In the genomic region with DNA sequence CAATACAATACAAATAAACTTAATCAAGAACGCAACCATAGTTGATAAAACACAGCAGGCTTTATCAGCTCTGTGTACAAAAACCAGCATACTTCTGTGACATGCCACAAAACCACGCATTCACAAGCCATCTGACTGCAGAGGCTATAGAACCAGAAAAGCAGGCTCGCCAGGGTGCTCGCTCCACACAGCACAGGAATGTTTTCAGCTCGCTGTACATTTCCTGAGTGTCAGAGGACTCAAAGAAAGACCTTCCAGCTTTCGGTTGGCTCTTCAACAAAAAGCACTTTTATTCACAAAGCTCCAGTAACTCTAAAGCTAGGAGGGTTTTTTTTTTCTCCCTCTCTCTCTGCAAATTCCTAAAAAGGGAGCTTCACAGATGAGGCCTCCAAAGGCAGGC, we compare ENCODE assay signal across 10 mouse cellular contexts. TPM values are rescaled to one million over a fixed set of nuclear protein-coding genes. Genes with fewer than 3 reads are reported as not detected.
DNase-seq lines count a peak whose midpoint lies in the region; ATAC-seq and TF ChIP-seq lines count a peak whose summit lies in the region.
"Had no signal": no experiment of that assay in that cellular context is flagged by ENCODE, and none has a peak within 500 bp of the region (broad histone marks: within the 10 kb centered on the region; RNA-seq: fewer than 3 reads in every experiment).

No protein-coding gene starts in this region.

- H3K27ac ChIP-seq in intestine, embryonic 14.5 days (ENCODE audit: low read depth): peak overlapping the region; percentile 82
- no peak overlapping the region; the same call in 1 of the 2 replicates for H3K27ac ChIP-seq in intestine, postnatal 0 days (ENCODE audit: low read depth, low read length)
- H3K27ac ChIP-seq in hindbrain, embryonic 15.5 days (replicated peaks): peak overlapping the region; percentile 64
- H3K27ac ChIP-seq in midbrain, embryonic 13.5 days: peak overlapping the region; percentile 42; the same call in 1 of the 2 replicates

- H3K4me2 ChIP-seq in intestine, embryonic 14.5 days (ENCODE audit: low read length): peak overlapping the region; percentile 32
- no peak overlapping the region for H3K4me2 ChIP-seq in intestine, postnatal 0 days (replicated peaks; ENCODE audit: low read depth)
- H3K4me2 ChIP-seq in hindbrain, embryonic 15.5 days: no peak overlapping the region; the same call in 1 of the 2 replicates
- peak overlapping the region; percentile 19 for H3K4me2 ChIP-seq in midbrain, embryonic 13.5 days (replicated peaks)

- no peaks in the 10 kb centered on the region for H3K27me3 ChIP-seq in intestine, embryonic 14.5 days (replicated peaks; ENCODE audit: control insufficient read depth, insufficient read depth, low read length)
- H3K27me3 ChIP-seq in intestine, postnatal 0 days (replicated peaks; ENCODE audit: control insufficient read depth, insufficient read depth, low read length): no peaks in the 10 kb centered on the region
- H3K27me3 ChIP-seq in hindbrain, embryonic 15.5 days: no peaks in the 10 kb centered on the region
- H3K27me3 ChIP-seq in midbrain, embryonic 13.5 days: no peaks in the 10 kb centered on the region

- peak; percentile 67; the same call in 1 of the 2 replicates for ATAC-seq in intestine, embryonic 14.5 days (replicated peaks; ENCODE audit: low FRiP score, low TSS enrichment, low read depth)
- no peak for ATAC-seq in intestine, postnatal 0 days
- peak; percentile 67; the same call in 1 of the 2 replicates for ATAC-seq in hindbrain, embryonic 15.5 days (ENCODE audit: low FRiP score, low read depth)
- peak; percentile 70; the same call in 1 of the 2 replicates for ATAC-seq in midbrain, embryonic 13.5 days

- H3K4me3 ChIP-seq in intestine, embryonic 14.5 days (ENCODE audit: low read depth, low read length): no peak overlapping the region
- H3K4me3 ChIP-seq in intestine, postnatal 0 days (ENCODE audit: low read depth, low read length): no peak overlapping the region
- H3K4me3 ChIP-seq in hindbrain, embryonic 15.5 days: no peak overlapping the region
- no peak overlapping the region for H3K4me3 ChIP-seq in midbrain, embryonic 13.5 days (replicated peaks)

- H3K4me1 ChIP-seq in intestine, embryonic 14.5 days (replicated peaks; ENCODE audit: control insufficient read depth, insufficient read depth, low read length): peaks cover 21% of the 10 kb centered on the region
- no peaks in the 10 kb centered on the region; the same call in 1 of the 2 replicates for H3K4me1 ChIP-seq in intestine, postnatal 0 days (replicated peaks; ENCODE audit: control insufficient read depth, insufficient read depth, low read length)
- H3K4me1 ChIP-seq in hindbrain, embryonic 15.5 days (replicated peaks): peaks cover 29% of the 10 kb centered on the region
- peaks cover 12% of the 10 kb centered on the region for H3K4me1 ChIP-seq in midbrain, embryonic 13.5 days (replicated peaks)

- no peaks in the 10 kb centered on the region for H3K36me3 ChIP-seq in intestine, embryonic 14.5 days (ENCODE audit: control insufficient read depth, insufficient read depth, low read length)
- H3K36me3 ChIP-seq in intestine, postnatal 0 days (ENCODE audit: control insufficient read depth, insufficient read depth): no peaks in the 10 kb centered on the region
- H3K36me3 ChIP-seq in hindbrain, embryonic 15.5 days: no peaks in the 10 kb centered on the region
- no peaks in the 10 kb centered on the region for H3K36me3 ChIP-seq in midbrain, embryonic 13.5 days

- DNase-seq in intestine, embryonic 14.5 days (ENCODE audit: low spot score): peak; percentile 62
- DNase-seq in embryo, embryonic 11 days: peak; percentile 52
- no peak for DNase-seq in ovary, postnatal 14 days (ENCODE audit: low spot score)
- no peak for DNase-seq in layer of hippocampus, postnatal 25 days (ENCODE audit: extremely low spot score in 1 of 2, low spot score in 1 of 2)
- DNase-seq in adrenal gland, adult 8-10 months: no peak
- DNase-seq: adrenal gland, postnatal 10 days; retina, postnatal 1 day had no signal

- H3K9me3 ChIP-seq in intestine, embryonic 14.5 days (ENCODE audit: control insufficient read depth, low read length): no peaks in the 10 kb centered on the region
- H3K9me3 ChIP-seq in intestine, postnatal 0 days (ENCODE audit: control insufficient read depth): no peaks in the 10 kb centered on the region
- H3K9me3 ChIP-seq in hindbrain, embryonic 15.5 days: no peaks in the 10 kb centered on the region
- H3K9me3 ChIP-seq in midbrain, embryonic 13.5 days: no peaks in the 10 kb centered on the region

- H3K9ac ChIP-seq in intestine, embryonic 14.5 days (ENCODE audit: low read length): 0 out of 2 replicates have a peak overlapping the region, but pooled peaks have one; percentile 5
- H3K9ac ChIP-seq in intestine, postnatal 0 days (ENCODE audit: low read depth, low read length): no peak overlapping the region
- H3K9ac ChIP-seq in hindbrain, embryonic 15.5 days: no peak overlapping the region
- no peak overlapping the region for H3K9ac ChIP-seq in midbrain, embryonic 13.5 days (replicated peaks)

- no peak for TF ChIP-seq CTCF in intestine, postnatal 0 days (IDR thresholded peaks at IDR 0.05; ENCODE audit: low read depth)

- 5% methylated on average over 6 of the region's 6 CpGs for WGBS in intestine, embryonic 14.5 days
- 16% methylated on average over 6 of the region's 6 CpGs for WGBS in intestine, postnatal 0 days
- 22% methylated on average over 6 of the region's 6 CpGs for WGBS in hindbrain, embryonic 15.5 days
- 18% methylated on average over 6 of the region's 6 CpGs for WGBS in midbrain, embryonic 13.5 days

RNA-seq across cellular contexts. Expression of gene Ptprj, which starts 53.9 kb away (rescaled TPM):
- polyA plus RNA-seq in intestine, embryonic 14.5 days (2014; fragmentation: Nextera tagmentation; extraction: Ambion mirVana): 8.3 and 8.5 TPM in 2 replicates
- polyA plus RNA-seq in intestine, postnatal 0 days (2015; fragmentation: Nextera tagmentation; extraction: Ambion mirVana): 3.5 and 4.0 TPM in 2 replicates
- polyA plus RNA-seq in hindbrain, embryonic 15.5 days (2015; fragmentation: Nextera tagmentation; extraction: Ambion mirVana): 5.7 and 6.8 TPM in 2 replicates
- polyA plus RNA-seq in midbrain, embryonic 13.5 days (2015; fragmentation: Nextera tagmentation; extraction: Ambion mirVana): 3.0 and 3.1 TPM in 2 replicates
- total RNA-seq in layer of hippocampus, postnatal 25 days (2021): 100 to 1,000 TPM; 118 to 129 TPM
- total RNA-seq in adrenal gland, adult 8-10 months (2022): 10 to 100 TPM; 13.5 to 33.1 (median 23.3) TPM

Comparison
In these comparisons a context has a peak if more than half of its experiments do, and no peak if none do; other contexts are left out.
1. H3K4me2 ChIP-seq: peak in intestine, embryonic 14.5 days (single experiment) and midbrain, embryonic 13.5 days (single experiment); none in intestine, postnatal 0 days (single experiment) and hindbrain, embryonic 15.5 days (single experiment).
2. DNase-seq: peak in intestine, embryonic 14.5 days (single experiment) and embryo, embryonic 11 days (single experiment); none in ovary, postnatal 14 days (single experiment), layer of hippocampus, postnatal 25 days (0 of 2) and adrenal gland, adult 8-10 months (single experiment).